Mouse (Mus musculus): ENCODE results near the gene Hdgfl3.
"Not testable (repeated sequence)": the region's sequence is repeated elsewhere in the genome, so short reads cannot be mapped to it uniquely, and the experiment has no call there.

Gene Hdgfl3

DNA sequence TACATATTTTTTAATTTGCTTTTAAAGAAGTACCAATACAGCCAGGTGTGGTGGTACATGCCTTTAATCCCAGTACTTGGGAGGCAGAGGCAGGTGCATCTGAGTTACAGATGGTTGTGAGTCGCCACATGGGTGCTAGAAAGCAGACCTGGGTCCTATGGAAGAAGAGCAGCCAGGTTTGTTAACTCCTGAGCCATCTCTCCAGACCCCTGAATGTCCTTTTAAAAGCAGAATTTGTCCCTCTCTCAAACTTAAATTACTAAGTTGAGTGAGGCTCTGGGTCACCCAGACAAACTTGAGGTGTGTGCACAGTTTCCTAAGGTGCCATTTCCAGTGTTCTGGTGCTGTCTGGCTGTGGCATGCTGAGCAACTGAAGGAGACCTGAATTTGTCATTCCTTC, 78.6 kb downstream of the Hdgfl3 start, which contains the start of gene Gm10160:
TSS of gene Gm10160 (minus strand) at position 101 of the 400 bp plus-strand sequence.
- no peak for DNase-seq (ENCODE audit: low read depth, low spot score)

DNA sequence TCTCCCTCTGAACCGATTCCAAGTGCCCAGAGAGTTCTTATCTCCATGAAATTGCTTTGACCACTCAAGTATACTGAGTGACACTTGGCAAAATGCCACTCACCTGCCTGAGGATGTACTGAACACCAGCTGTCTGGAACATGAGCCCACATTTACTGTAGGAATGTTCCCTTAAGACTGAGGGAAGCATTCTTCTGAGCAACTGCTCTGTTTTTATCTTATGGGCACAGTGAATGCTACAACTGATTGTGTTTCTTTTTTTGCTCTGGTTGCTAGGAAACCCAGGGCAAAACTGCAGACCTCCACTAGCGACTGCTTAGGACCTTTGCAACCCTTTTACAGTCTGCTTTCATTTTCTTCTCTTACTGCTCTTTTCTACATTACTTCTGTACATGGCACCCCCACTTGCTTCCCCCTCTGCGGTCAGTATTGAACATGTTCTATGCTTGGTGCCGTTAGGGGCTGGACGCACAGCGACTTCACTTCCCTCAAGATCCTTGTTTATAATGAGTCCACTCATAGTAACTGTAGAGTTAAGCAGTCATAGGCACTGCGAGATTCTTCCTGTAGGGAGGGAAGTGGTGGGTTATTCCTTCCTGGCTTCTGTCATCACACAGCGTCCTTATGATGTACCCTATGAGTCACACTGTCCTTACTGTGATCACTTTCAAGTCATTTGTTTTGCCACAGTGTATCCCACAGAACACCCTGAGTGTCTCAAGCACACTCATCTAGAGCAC, 79.5 kb downstream of the Hdgfl3 start:
- DNase-seq (ENCODE audit: low read depth, low spot score), result no peak

DNA sequence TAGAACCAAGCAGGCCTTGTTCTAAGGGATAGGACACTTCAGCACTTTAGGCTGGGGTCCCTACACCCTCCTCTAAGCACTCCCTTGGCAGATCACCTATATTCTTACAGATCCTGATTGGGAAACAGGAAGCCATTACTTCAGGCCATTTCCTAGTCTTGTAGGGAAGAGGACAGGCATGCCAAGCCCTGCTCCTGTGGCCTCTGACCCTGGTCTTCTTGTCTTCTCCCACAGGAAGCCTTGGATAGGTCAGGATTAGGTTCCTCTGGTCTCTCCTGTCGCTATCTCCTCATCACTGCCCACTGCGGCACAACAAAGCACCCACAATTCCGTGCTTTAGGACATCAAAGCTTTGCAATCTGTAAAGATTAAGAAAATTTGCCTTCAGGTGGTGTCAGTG, 82.6 kb downstream of the Hdgfl3 start:
- DNase-seq (ENCODE audit: low read depth, low spot score), result no peak

DNA sequence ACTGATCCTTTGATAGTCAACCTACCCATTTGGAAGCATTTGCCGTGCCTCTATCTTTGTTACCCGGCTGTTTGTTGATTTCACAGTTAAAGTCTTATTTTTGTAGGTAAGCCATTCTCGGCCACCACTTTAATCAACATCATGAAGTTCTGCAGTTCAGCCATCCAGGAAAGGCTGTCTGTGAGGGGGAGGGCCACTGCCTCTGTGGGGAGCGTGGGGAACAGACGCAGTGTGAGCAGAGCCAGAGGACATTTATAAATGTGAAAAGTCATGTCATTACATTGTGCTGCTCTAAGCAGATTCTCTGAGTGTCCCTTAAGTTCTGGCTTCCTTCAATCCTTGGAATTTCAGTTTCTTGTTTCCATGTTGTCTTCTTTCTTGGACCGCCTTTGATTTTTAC, 84.1 kb downstream of the Hdgfl3 start:
- no peak for DNase-seq (ENCODE audit: low read depth, low spot score)

DNA sequence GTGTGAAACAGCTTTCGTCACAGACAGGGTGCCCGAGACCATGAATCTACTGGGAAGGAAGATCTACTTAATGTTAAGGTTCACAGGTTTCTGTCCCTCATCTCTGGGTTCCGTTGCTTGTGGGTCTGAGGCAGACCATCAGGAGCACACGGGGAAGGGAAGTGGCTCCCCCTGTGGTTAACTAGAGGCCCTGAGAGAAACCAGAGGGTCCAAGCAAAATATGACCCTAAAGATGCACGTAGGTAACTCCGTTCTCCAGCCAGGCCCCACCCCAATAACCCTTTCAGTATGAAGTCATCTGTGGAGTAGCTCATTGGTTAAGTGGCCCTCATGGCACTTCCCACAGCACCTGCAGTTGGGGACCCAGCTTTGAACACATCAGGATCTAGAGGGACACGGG, 84.6 kb downstream of the Hdgfl3 start:
- DNase-seq (ENCODE audit: low read depth, low spot score), result no peak

DNA sequence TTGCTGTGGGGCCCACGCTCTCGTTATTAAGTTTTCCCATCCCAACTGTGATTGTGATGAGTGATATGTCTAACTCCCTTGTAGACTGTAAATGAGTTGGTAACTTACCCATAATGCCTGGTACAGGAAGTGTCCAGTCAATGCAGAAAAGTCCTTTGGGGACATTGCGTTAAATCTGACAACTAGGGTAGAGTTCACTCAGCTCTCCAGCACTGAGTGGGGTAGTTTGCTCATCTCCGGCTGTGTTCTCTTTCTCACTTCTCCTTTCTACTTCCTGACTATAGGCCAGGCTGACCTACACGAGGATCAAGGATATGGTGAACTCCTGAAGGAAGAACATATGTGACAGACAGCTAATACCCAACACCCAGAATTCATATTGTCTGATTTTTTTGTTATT, 85.1 kb downstream of the Hdgfl3 start:
- DNase-seq (ENCODE audit: low read depth, low spot score), result no peak

DNA sequence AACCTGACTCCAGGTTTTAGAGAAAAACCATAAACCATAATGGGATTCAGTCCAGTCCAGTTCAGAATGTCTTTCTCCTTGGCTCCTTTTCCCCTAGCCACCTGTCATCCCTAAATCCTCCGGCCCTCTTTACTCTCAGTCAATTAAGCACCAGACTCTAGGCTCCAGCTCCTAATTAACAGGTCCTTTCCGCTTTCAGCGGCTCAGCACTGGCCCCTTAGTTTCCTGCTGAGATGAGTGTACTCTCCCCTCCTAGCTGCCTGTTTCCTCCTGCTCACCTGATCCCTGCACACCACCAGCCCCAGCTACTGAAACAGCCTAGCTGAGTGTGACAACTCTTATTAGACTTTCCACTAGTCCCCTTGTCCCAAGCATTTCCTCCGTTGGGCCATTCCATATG, 86.5 kb downstream of the Hdgfl3 start:
- no peak for DNase-seq (ENCODE audit: low read depth, low spot score)

DNA sequence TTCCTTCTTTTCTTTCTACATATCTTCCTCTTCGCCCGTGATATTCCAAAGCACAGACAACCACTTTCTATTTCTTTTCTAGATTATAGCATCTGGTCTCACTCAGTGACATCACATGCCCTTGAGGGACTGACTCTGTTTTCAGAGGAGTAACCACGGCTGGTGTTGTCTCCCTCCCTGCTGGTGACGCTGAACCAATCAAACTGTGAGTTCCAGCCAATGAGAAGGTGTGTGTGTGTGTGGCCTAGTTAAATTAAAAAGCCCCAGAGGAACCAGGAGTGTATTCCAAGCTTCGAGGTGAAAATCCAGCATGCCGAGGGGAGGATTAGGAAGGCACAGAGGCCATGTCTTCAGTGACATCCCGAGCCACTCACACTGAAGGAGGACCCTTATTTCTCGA, 87.3 kb downstream of the Hdgfl3 start:
- no peak for DNase-seq (ENCODE audit: low read depth, low spot score)

DNA sequence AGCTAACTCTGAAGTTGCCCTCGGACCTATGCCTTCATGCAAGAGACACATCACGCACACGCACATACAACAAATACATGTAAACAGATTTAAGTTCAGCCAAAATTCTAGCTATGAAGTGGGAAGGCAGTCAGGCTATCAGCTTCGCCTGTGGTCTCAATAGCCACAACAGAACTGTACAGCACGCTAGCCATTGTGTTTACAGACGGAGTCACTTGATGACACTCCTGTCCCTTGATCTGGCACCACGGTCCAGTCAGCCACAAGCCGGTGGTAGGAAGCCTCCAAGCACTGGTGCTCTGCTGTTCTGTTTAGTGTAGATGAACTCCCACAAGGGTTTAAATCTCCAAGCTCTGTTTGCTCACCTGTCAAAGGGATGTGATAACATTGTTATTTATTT, 88.3 kb downstream of the Hdgfl3 start:
- no peak for DNase-seq (ENCODE audit: low read depth, low spot score)

DNA sequence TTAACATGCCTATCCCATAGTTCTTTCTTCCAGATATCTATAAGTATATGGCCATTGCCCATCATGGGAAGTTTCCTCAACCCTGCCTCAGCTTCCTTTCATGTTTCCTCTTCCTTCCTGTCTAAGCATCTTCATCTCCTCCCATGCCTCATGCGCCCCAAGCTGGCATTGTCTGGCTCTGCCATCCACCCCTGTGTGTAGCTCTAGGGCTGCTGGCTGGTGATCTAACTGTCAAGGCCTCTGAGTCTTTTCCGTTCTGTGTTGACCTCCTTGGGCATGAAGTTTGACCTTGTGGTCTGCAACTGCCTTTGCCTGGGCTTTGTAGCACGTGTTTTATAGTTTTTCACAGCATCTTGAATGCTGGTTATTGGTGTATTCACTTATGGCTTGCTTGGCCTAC, 89.0 kb downstream of the Hdgfl3 start:
- DNase-seq (ENCODE audit: low read depth, low spot score), result no peak

DNA sequence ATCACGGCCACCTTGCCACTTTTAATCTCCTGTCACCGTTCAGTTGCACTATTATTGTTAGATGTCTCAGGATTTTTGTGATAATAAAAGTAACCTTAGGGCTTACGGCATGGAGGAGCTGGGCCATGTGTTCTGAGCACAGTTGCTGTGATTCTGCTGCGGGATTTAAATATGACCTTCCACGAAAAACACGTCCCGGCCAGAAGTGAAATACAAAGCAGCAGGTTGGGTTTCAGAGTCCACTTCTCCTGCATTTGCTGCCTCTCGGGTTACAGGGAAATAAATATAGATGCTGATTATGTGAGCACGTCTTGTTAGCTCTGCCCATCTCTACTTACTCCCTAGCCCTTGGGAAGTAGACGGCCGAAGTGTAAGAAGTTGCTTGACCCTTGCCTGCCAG, 89.5 kb downstream of the Hdgfl3 start:
- DNase-seq (ENCODE audit: low read depth, low spot score), result no peak

DNA sequence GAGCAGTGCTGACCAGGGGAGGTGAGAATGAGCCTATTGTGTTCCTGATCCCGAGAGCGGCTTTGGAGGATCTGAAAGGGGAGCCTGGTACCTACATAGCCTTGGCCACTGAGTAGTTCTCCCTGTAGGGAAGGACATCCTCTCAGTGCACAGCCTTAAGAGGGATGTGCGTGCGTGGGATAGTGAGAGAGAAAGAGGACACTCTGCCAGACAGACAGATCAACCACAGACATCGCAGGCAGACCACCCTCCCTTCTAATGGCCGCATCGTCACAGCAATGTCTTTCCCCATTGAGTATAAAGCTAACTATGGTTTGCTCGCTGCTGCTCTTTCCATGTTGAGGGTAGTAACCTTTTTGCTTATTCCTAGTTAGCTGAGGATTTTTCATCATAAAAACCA, 90.4 kb downstream of the Hdgfl3 start:
- no peak for DNase-seq (ENCODE audit: low read depth, low spot score)

DNA sequence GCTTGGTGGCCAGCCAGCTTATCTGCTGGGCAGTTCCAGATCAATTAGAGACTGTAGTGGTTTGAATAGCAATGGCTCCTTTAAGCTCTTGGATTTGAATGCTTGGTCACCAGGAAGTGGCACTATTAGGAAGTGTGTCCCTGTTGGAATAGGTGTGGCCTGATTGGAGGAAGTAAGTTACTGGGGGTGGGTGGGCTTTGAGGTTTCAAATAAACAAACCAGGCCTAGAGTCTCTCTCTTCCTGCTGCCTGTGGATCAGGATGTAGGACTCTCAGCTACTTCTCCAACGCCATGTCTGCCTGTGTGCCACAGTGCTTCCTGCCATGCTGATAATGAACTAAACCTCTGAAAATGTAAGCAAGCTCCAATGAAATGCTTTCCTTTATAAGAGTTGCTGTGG, 91.3 kb downstream of the Hdgfl3 start:
- DNase-seq (ENCODE audit: low read depth, low spot score), result no peak

DNA sequence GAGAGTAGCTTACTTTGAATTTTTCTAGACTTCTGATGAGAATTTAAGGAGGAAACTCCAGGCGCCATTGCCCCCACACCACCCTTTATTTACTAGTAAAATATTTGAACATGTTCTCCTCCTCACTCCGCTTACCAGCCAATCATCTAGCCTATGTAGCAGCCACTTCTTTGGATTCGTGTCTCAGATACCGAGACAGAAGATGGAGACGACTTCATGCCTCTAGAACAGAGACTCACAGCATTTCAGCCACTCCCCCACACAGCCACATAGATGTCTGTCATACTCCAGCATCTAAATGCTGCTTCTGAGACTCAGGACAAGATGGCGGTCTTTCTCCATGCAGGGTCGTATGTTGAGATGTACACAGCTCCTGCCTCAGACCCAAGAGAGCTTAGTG, 92.1 kb downstream of the Hdgfl3 start:
- no peak for DNase-seq (ENCODE audit: low read depth, low spot score)

DNA sequence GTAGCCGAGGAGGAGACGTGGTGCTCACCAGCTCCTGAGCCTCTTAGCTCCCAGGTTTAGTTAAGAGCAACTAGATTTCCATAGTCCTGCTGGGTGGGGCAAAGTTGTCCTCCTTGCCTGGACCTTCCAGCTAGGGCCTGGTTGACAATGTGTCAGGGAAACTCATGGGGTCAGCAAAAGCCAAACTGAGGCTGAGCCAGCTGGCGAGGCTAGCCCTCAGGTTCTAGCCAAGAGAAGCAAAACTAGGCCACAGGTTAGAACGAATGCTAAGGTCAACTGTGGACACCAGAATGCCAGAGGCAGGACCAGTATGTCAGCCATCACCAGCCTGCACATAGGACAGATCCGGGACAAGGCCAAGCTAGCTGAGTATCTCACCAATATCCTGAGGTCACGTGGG, 92.8 kb downstream of the Hdgfl3 start:
- DNase-seq (ENCODE audit: low read depth, low spot score), result no peak

DNA sequence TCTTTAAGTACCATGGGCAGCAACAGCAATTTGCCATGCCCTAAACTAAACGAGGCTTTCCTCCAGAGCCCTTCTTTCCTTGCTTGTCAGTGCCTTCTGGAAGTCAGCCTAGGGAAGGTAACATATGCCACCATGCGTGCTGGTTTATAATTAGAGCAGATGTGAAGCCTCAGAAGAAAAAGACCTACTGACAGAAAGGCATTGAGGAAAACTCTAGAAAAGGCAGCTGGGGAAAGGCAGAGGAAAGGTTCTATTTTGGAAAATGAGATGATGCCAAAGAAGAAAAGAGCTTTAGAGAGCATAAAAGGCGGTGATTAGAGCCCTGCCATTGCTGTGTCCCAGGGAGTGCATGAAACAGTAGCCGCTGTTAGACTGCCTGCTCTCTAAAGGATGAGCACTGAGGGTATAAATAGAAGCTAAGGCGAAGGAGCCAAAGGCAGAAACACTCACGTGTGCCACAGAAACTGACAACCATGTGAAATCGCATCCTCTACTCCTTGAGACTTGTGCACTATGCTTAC, 93.6 kb downstream of the Hdgfl3 start:
- peak; percentile 87 for DNase-seq (ENCODE audit: low read depth, low spot score)

DNA sequence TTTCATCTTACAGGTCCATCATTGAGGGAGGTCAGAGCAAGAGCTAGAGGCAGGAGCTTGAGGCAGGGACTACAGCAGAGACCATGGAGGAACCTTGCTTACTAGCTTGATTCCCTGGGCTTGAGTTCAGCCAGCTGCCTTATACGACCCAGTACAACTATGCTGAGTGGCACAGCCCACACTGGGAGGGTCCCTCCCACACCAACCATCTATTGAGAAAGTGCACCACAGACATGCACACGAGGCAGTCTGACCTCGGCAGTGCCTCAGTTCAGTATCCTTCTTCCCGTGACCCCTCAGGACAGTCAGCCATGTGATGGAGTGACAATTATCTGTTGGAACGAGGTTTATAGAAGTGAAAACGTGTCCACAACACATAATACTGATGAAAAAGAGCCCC, 94.5 kb downstream of the Hdgfl3 start:
- DNase-seq (ENCODE audit: low read depth, low spot score), result no peak

DNA sequence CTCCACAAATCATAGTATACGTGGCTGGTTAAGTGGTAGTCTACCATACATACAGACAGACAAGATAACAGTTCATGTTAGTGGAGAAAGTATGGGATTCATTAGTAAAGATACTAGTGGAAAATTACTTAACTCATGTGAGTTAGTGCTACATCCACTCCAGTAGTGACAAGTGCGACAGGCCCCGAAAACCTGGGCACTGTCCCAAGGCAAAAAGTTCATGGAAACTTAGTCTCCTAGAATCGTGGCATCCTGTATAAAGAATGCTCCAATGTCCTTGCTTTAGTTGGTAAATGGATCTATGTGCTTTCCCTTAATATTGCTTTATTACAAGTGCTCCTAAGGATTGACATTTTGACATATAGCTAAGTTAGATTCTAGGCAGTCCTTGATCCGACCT, 96.5 kb downstream of the Hdgfl3 start:
- DNase-seq (ENCODE audit: low read depth, low spot score), result not testable (repeated sequence)

DNA sequence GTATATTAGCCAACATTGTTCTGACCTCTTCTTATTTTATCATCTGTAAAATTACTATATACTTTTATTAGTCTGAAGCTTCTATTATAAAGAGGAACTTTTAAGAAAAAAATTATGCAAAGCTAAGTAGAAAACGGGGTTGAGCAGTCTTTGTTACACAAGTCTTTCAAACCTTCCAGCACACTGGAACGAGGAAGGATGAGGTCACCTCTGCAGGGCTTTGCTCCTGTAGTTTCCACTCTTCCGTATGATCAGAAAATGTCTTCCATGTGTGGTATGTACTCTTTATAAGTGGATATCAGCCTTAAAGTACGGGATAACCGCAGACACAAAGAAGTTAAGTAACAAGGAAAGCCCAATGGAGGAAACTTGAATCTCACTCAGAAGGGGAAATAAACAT, 98.8 kb downstream of the Hdgfl3 start:
- no peak for DNase-seq (ENCODE audit: low read depth, low spot score)

DNA sequence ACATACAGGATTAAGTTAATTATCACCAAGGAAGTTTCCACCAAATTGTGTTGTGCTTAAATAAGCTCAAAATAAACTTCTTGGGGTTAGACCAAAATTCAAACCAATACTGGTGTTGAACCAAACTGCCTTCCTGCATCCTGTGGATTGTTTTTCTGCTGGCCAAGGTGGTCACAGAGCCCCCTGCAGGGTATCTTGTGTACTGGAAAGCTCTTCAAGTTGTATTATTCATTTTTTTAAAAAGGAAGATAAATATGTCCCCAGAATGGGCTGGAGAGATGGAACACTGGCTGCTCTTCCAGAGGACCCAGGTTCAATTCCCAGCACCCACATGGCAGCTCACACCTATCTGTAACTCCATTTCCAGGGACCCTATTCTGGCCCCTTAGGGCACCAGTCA, 99.4 kb downstream of the Hdgfl3 start:
- no peak for DNase-seq (ENCODE audit: low read depth, low spot score)

Measured in telencephalon, adult 2 months (tissue).